Mouse (Mus musculus): ENCODE measurements around the gene Nr4a1. TPM values are rescaled to one million over a fixed set of nuclear protein-coding genes. Genes with fewer than 3 reads are reported as not detected.

Nr4a1 gene
- 1.3 TPM in 2 replicates for polyA plus RNA-seq (2014; fragmentation: Nextera tagmentation; extraction: Ambion mirVana)

- 2% methylated on average over 74 of the region's 82 CpGs for WGBS
These were observed at the start of gene Nr4a1 for GRCm38 (mm10) chr15:101253886-101254795. Gene Nr4a1, plus strand, starts transcription at chr15:101254269.

GRCm38 (mm10) chr15:101204781-101205180 is 49.3 kb upstream of the Nr4a1 start:
- WGBS, result 90% methylated on average over 7 of the region's 7 CpGs
- peaks cover 29% of the 10 kb centered on the region for H3K36me3 ChIP-seq (ENCODE audit: control insufficient read depth, insufficient read depth, low read length)
- H3K9ac ChIP-seq (ENCODE audit: low read length), result no peak overlapping the region
- ATAC-seq (ENCODE audit: low FRiP score), result no peak
- no peak overlapping the region for H3K4me2 ChIP-seq
- H3K27ac ChIP-seq (ENCODE audit: low read depth, low read length), result no peak overlapping the region
- H3K27me3 ChIP-seq (ENCODE audit: control insufficient read depth, insufficient read depth, low read length), result no peaks in the 10 kb centered on the region
- no peak for DNase-seq (ENCODE audit: low spot score, missing footprints)
- no peaks in the 10 kb centered on the region for H3K9me3 ChIP-seq (ENCODE audit: control insufficient read depth, low read length)
- no peak overlapping the region for H3K4me3 ChIP-seq (ENCODE audit: low read depth, low read length)
- no peaks in the 10 kb centered on the region for H3K4me1 ChIP-seq (ENCODE audit: control insufficient read depth, insufficient read depth, low read length)

More at GRCm38 (mm10) chr15:101253886-101254795, at the start of gene Nr4a1:
- peak within 1 kb of the TSS; percentile 54 for H3K4me3 ChIP-seq (ENCODE audit: low read depth, low read length)
- peak within 1 kb of the TSS; percentile 81 for H3K4me2 ChIP-seq
- H3K36me3 ChIP-seq (ENCODE audit: control insufficient read depth, insufficient read depth, low read length), result no peaks in the 10 kb centered on the region
- no peaks in the 10 kb centered on the region; the same call in 1 of the 2 replicates for H3K27me3 ChIP-seq (ENCODE audit: control insufficient read depth, insufficient read depth, low read length)
- peak within 1 kb of the TSS; percentile 73 for H3K9ac ChIP-seq (ENCODE audit: low read length)
- no peak within 1 kb of the TSS for H3K27ac ChIP-seq (ENCODE audit: low read depth, low read length)
- ATAC-seq (ENCODE audit: low FRiP score) (peak; percentile 72), DNase-seq (ENCODE audit: low spot score, missing footprints) (peak; percentile 93)
- H3K9me3 ChIP-seq (ENCODE audit: control insufficient read depth, low read length), result no peaks in the 10 kb centered on the region
- H3K4me1 ChIP-seq (ENCODE audit: control insufficient read depth, insufficient read depth, low read length), result 0 out of 2 replicates have a peak, but pooled peaks cover 3% of the 10 kb centered on the region

DNA sequence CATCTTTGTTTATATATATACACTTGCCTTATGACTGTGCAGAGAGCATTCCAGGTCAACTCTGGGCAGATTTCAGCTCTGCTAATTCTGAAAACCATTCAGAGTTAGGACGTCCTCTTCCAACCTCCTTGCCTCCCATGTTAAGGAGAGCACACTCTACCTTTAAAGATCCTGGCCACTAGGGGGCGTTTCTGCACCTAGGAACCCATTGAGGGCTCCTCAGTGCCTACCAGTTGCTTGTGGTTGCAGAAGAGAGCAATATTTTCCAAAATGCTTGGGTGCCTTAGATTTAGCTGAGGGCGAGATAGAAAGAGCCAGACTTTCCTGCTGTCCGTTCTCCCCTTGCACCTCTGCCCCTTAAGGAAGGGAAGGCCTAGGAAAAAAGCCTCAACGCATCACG is 43.8 kb upstream of the Nr4a1 start:
- Histone ChIP-seq H3K4me2 (no peak overlapping the region), H3K36me3 (ENCODE audit: control insufficient read depth, insufficient read depth, low read length) (peaks cover 5% of the 10 kb centered on the region; the same call in 1 of the 2 replicates), H3K4me1 (ENCODE audit: control insufficient read depth, insufficient read depth, low read length) (no peaks in the 10 kb centered on the region), H3K4me3 (ENCODE audit: low read depth, low read length) (no peak overlapping the region), H3K9ac (ENCODE audit: low read length) (no peak overlapping the region), H3K27ac (ENCODE audit: low read depth, low read length) (no peak overlapping the region), H3K27me3 (ENCODE audit: control insufficient read depth, insufficient read depth, low read length) (no peaks in the 10 kb centered on the region), H3K9me3 (ENCODE audit: control insufficient read depth, low read length) (no peaks in the 10 kb centered on the region)
- 62% methylated on average over 6 of the region's 6 CpGs for WGBS
- ATAC-seq (ENCODE audit: low FRiP score), result peak; percentile 61; the same call in 1 of the 2 replicates
- peak; percentile 92 for DNase-seq (ENCODE audit: low spot score, missing footprints)

- no peak overlapping the region for H3K4me2 ChIP-seq
- no peaks in the 10 kb centered on the region for H3K4me1 ChIP-seq (ENCODE audit: control insufficient read depth, insufficient read depth, low read length)
- no peak overlapping the region for H3K27ac ChIP-seq (ENCODE audit: low read depth, low read length)
- H3K4me3 ChIP-seq (ENCODE audit: low read depth, low read length), result no peak overlapping the region
- DNase-seq (ENCODE audit: low spot score, missing footprints), result no peak
- no peaks in the 10 kb centered on the region for H3K27me3 ChIP-seq (ENCODE audit: control insufficient read depth, insufficient read depth, low read length)
- peaks cover 5% of the 10 kb centered on the region; the same call in 1 of the 2 replicates for H3K36me3 ChIP-seq (ENCODE audit: control insufficient read depth, insufficient read depth, low read length)
- H3K9me3 ChIP-seq (ENCODE audit: control insufficient read depth, low read length), result no peaks in the 10 kb centered on the region
- no peak overlapping the region for H3K9ac ChIP-seq (ENCODE audit: low read length)
- no peak for ATAC-seq (ENCODE audit: low FRiP score)
- 95% methylated on average over 14 of the region's 14 CpGs for WGBS
These were observed 43.0 kb upstream of the Nr4a1 start for GRCm38 (mm10) chr15:101210998-101211613.

DNA sequence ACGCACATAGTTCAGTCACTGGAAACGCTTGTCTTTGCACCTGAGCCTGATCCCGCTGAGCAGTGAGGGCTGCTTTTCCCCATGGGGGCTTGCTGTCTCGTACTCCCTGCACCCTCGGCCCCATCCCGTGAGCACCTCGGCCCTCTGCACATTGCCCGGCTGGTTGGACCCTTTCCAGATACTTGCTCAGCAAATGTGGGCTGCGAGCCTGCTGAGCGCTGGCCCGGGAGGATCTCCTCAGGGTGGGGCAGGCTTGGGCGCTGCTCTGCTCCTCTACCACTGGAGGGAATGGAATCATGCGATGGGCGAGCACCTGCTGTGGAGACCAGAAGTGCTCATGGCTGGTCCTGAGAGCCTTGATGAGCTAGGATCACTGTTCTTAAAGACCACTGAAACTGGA is 41.6 kb upstream of the Nr4a1 start:
- ATAC-seq (ENCODE audit: low FRiP score), result no peak
- H3K27ac ChIP-seq (ENCODE audit: low read depth, low read length), result no peak overlapping the region
- no peaks in the 10 kb centered on the region for H3K4me1 ChIP-seq (ENCODE audit: control insufficient read depth, insufficient read depth, low read length)
- peaks cover 5% of the 10 kb centered on the region; the same call in 1 of the 2 replicates for H3K36me3 ChIP-seq (ENCODE audit: control insufficient read depth, insufficient read depth, low read length)
- no peak overlapping the region for H3K4me3 ChIP-seq (ENCODE audit: low read depth, low read length)
- H3K9ac ChIP-seq (ENCODE audit: low read length), result no peak overlapping the region
- no peaks in the 10 kb centered on the region for H3K27me3 ChIP-seq (ENCODE audit: control insufficient read depth, insufficient read depth, low read length)
- WGBS, result 91% methylated on average over 14 of the region's 14 CpGs
- DNase-seq (ENCODE audit: low spot score, missing footprints), result no peak
- H3K4me2 ChIP-seq, result no peak overlapping the region
- no peaks in the 10 kb centered on the region for H3K9me3 ChIP-seq (ENCODE audit: control insufficient read depth, low read length)

- WGBS, result 80% methylated on average over 2 of the region's 2 CpGs
- no peak for ATAC-seq (ENCODE audit: low FRiP score)
- no peak for DNase-seq (ENCODE audit: low spot score, missing footprints)
- Histone ChIP-seq H3K36me3 (ENCODE audit: control insufficient read depth, insufficient read depth, low read length) (peaks cover 5% of the 10 kb centered on the region; the same call in 1 of the 2 replicates), H3K27me3 (ENCODE audit: control insufficient read depth, insufficient read depth, low read length) (no peaks in the 10 kb centered on the region), H3K4me3 (ENCODE audit: low read depth, low read length) (no peak overlapping the region), H3K9me3 (ENCODE audit: control insufficient read depth, low read length) (no peaks in the 10 kb centered on the region), H3K9ac (ENCODE audit: low read length) (no peak overlapping the region), H3K4me2 (no peak overlapping the region), H3K4me1 (ENCODE audit: control insufficient read depth, insufficient read depth, low read length) (peaks cover 1% of the 10 kb centered on the region; the same call in 1 of the 2 replicates), H3K27ac (ENCODE audit: low read depth, low read length) (no peak overlapping the region)
These were observed 38.9 kb upstream of the Nr4a1 start for GRCm38 (mm10) chr15:101215136-101215535.

GRCm38 (mm10) chr15:101216036-101216435 is 38.0 kb upstream of the Nr4a1 start:
- DNase-seq (ENCODE audit: low spot score, missing footprints), result peak; percentile 75
- H3K9me3 ChIP-seq (ENCODE audit: control insufficient read depth, low read length), result no peaks in the 10 kb centered on the region
- WGBS, result 62% methylated on average over 4 of the region's 4 CpGs
- H3K4me3 ChIP-seq (ENCODE audit: low read depth, low read length), result no peak overlapping the region
- peaks cover 10% of the 10 kb centered on the region for H3K4me1 ChIP-seq (ENCODE audit: control insufficient read depth, insufficient read depth, low read length)
- no peaks in the 10 kb centered on the region for H3K27me3 ChIP-seq (ENCODE audit: control insufficient read depth, insufficient read depth, low read length)
- H3K4me2 ChIP-seq, result no peak overlapping the region
- ATAC-seq (ENCODE audit: low FRiP score), result no peak
- peaks cover 2% of the 10 kb centered on the region; the same call in 1 of the 2 replicates for H3K36me3 ChIP-seq (ENCODE audit: control insufficient read depth, insufficient read depth, low read length)
- no peak overlapping the region for H3K27ac ChIP-seq (ENCODE audit: low read depth, low read length)
- no peak overlapping the region for H3K9ac ChIP-seq (ENCODE audit: low read length)

DNA sequence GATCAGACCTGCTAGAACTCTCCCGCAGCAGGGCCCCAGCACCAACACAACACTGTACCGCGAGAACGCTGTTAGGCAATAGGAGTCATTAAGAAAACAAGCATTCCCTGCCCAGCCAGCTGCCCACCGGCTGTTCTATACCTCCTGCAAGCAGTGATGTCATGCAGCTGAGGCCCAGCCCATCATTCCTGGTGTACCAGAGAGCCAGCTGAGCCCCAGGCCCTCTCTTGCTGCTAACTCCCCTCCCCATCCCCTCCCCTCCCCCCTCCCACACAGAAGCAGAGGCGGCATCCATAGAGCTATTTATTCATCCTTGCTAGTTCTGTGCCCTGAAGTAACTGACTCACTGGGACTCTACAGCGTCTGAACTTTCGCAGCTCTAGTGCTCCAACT is 33.2 kb upstream of the Nr4a1 start:
- peak overlapping the region; percentile 13; the same call in 1 of the 2 replicates for H3K4me3 ChIP-seq (ENCODE audit: low read depth, low read length)
- peak; percentile 70 for ATAC-seq (ENCODE audit: low FRiP score)
- H3K4me1 ChIP-seq (ENCODE audit: control insufficient read depth, insufficient read depth, low read length), result peaks cover 45% of the 10 kb centered on the region

More for the DNA sequence above, 33.2 kb upstream of the Nr4a1 start:
- H3K27me3 ChIP-seq (ENCODE audit: control insufficient read depth, insufficient read depth, low read length), result peaks cover 4% of the 10 kb centered on the region; the same call in 1 of the 2 replicates
- H3K4me2 ChIP-seq, result peak overlapping the region; percentile 42
- 2% methylated on average over 8 of the region's 8 CpGs for WGBS
- peak overlapping the region; percentile 52 for H3K9ac ChIP-seq (ENCODE audit: low read length)
- DNase-seq (ENCODE audit: low spot score, missing footprints), result peak; percentile 93
- H3K9me3 ChIP-seq (ENCODE audit: control insufficient read depth, low read length), result no peaks in the 10 kb centered on the region
- H3K36me3 ChIP-seq (ENCODE audit: control insufficient read depth, insufficient read depth, low read length), result no peaks in the 10 kb centered on the region
- H3K27ac ChIP-seq (ENCODE audit: low read depth, low read length), result peak overlapping the region; percentile 84
